Mouse (Mus musculus): ENCODE measurements around the gene Mcoln1. TPM values are rescaled to one million over a fixed set of nuclear protein-coding genes. Genes with fewer than 3 reads are reported as not detected.

Mcoln1 gene
- polyA plus RNA-seq (2015; fragmentation: Nextera tagmentation; extraction: Ambion mirVana), result 46.9 and 54.6 TPM in 2 replicates

GRCm38 (mm10) chr8:3500235-3501090 is at the start of gene Mcoln1:
TSS of gene Mcoln1 (plus strand) at chr8:3500457.
- Histone ChIP-seq H3K27me3 (ENCODE audit: insufficient read depth, low read length) (no peaks in the 10 kb centered on the region), H3K4me2 (ENCODE audit: low read length) (peak within 1 kb of the TSS; percentile 70), H3K27ac (peak within 1 kb of the TSS; percentile 79), H3K9me3 (replicated peaks; ENCODE audit: low read length) (no peaks in the 10 kb centered on the region), H3K36me3 (ENCODE audit: insufficient read depth, low read length) (peaks cover 14% of the 10 kb centered on the region), H3K4me3 (replicated peaks; ENCODE audit: low read depth, low read length) (peak within 1 kb of the TSS; percentile 83), H3K9ac (ENCODE audit: low read depth, low read length) (peak within 1 kb of the TSS; percentile 81), H3K4me1 (replicated peaks; ENCODE audit: insufficient read depth, low read length) (no peaks in the 10 kb centered on the region)
- ATAC-seq (replicated peaks; ENCODE audit: low FRiP score, low read depth) (peak; percentile 92), DNase-seq (ENCODE audit: low spot score) (peak; percentile 98)
- peak; percentile 27; the same call in 1 of the 2 replicates for TF ChIP-seq CTCF (IDR thresholded peaks at IDR 0.05; ENCODE audit: low read depth)
- under 1% methylated on average over 65 of the region's 70 CpGs for WGBS

DNA sequence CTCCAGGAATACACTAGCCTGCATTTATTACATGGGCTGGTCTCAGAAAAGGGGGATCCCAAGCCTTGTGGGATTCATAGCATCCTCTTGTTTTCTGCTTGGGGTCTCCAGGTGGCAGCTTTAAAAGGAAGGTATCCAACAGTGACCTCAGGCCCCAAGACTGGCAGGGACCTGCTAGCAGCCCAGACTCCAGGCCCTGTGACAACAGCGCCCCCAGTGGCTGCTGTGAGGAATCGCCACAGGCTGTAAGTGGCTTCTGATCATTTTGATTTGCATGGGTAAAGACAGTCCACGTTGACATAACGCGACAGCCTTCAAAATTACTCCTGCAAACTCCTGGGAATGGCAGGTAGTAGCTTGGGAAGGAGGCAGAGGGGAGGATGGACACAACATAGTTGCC is 49.6 kb upstream of the Mcoln1 start:
- Histone ChIP-seq H3K27ac (no peak overlapping the region), H3K4me3 (replicated peaks; ENCODE audit: low read depth, low read length) (no peak overlapping the region), H3K4me1 (replicated peaks; ENCODE audit: insufficient read depth, low read length) (no peaks in the 10 kb centered on the region), H3K27me3 (ENCODE audit: insufficient read depth, low read length) (no peaks in the 10 kb centered on the region), H3K36me3 (ENCODE audit: insufficient read depth, low read length) (peaks cover 71% of the 10 kb centered on the region), H3K9ac (ENCODE audit: low read depth, low read length) (no peak overlapping the region), H3K9me3 (replicated peaks; ENCODE audit: low read length) (no peaks in the 10 kb centered on the region), H3K4me2 (ENCODE audit: low read length) (no peak overlapping the region)
- peak; percentile 62 for DNase-seq (ENCODE audit: low spot score)
- peak; percentile 27; the same call in 1 of the 2 replicates for ATAC-seq (replicated peaks; ENCODE audit: low FRiP score, low read depth)
- peak; percentile 94 for TF ChIP-seq CTCF (IDR thresholded peaks at IDR 0.05; ENCODE audit: low read depth)
- WGBS, result 32% methylated on average over 5 of the region's 5 CpGs

DNA sequence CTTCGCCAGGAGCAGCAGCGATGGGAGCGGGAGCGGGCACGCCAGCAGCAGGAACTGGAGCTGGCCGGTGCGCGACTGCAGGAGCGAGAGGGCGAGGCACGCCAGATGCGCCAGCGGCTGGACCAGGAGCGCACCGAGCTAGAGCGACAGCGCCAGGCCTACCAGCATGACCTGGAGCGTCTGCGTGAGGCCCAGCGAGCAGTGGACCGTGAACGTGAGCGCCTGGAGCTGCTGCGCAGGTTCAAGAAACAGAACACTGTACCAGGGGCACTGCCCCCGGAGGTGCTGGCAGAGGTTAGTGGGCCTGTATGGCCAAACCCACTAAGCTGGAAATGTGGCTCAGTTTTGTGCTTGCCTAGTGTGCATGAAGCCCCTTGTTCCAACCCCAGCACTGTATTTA is 48.3 kb upstream of the Mcoln1 start:
- 87% methylated on average over 25 of the region's 25 CpGs for WGBS
- 0 out of 2 replicates have a peak, but pooled peaks have one; percentile 30 for ATAC-seq (replicated peaks; ENCODE audit: low FRiP score, low read depth)
- no peak overlapping the region for H3K9ac ChIP-seq (ENCODE audit: low read depth, low read length)
- no peaks in the 10 kb centered on the region for H3K9me3 ChIP-seq (replicated peaks; ENCODE audit: low read length)
- H3K36me3 ChIP-seq (ENCODE audit: insufficient read depth, low read length), result peaks cover 76% of the 10 kb centered on the region
- H3K27me3 ChIP-seq (ENCODE audit: insufficient read depth, low read length), result no peaks in the 10 kb centered on the region
- no peak overlapping the region for H3K27ac ChIP-seq
- H3K4me3 ChIP-seq (replicated peaks; ENCODE audit: low read depth, low read length), result no peak overlapping the region
- TF ChIP-seq CTCF (IDR thresholded peaks at IDR 0.05; ENCODE audit: low read depth), result no peak
- no peaks in the 10 kb centered on the region for H3K4me1 ChIP-seq (replicated peaks; ENCODE audit: insufficient read depth, low read length)
- H3K4me2 ChIP-seq (ENCODE audit: low read length), result no peak overlapping the region
- DNase-seq (ENCODE audit: low spot score), result no peak

DNA sequence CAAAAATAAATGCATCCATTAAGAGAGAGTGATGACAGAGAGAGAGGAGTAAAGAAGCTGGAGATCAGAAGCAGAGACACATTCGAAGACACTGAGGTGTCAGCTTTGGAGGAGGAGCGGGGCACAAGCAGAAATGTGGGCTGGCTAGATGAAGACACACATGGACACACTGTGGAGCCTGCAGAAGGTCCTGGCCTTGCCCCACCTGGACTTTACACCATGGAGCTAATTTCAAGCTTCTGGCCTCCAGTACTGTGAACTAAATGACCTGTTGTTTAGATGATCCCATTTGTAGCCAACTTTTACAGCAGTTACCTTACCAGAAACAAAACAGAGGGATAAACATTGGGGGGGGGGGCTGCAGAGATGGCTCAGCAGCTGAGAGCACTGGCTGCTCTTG is 37.0 kb upstream of the Mcoln1 start:
- Histone ChIP-seq H3K4me3 (replicated peaks; ENCODE audit: low read depth, low read length) (no peak overlapping the region), H3K36me3 (ENCODE audit: insufficient read depth, low read length) (no peaks in the 10 kb centered on the region), H3K27me3 (ENCODE audit: insufficient read depth, low read length) (no peaks in the 10 kb centered on the region), H3K4me2 (ENCODE audit: low read length) (no peak overlapping the region), H3K9me3 (replicated peaks; ENCODE audit: low read length) (no peaks in the 10 kb centered on the region), H3K27ac (no peak overlapping the region), H3K4me1 (replicated peaks; ENCODE audit: insufficient read depth, low read length) (no peaks in the 10 kb centered on the region; the same call in 1 of the 2 replicates), H3K9ac (ENCODE audit: low read depth, low read length) (no peak overlapping the region)
- ATAC-seq (replicated peaks; ENCODE audit: low FRiP score, low read depth) (no peak), DNase-seq (ENCODE audit: low spot score) (no peak)
- TF ChIP-seq CTCF (IDR thresholded peaks at IDR 0.05; ENCODE audit: low read depth), result no peak
- 78% methylated on average over 2 of the region's 2 CpGs for WGBS

- Histone ChIP-seq H3K4me1 (replicated peaks; ENCODE audit: insufficient read depth, low read length) (no peaks in the 10 kb centered on the region; the same call in 1 of the 2 replicates), H3K27me3 (ENCODE audit: insufficient read depth, low read length) (no peaks in the 10 kb centered on the region), H3K9me3 (replicated peaks; ENCODE audit: low read length) (no peaks in the 10 kb centered on the region), H3K4me3 (replicated peaks; ENCODE audit: low read depth, low read length) (no peak overlapping the region), H3K9ac (ENCODE audit: low read depth, low read length) (no peak overlapping the region), H3K4me2 (ENCODE audit: low read length) (no peak overlapping the region), H3K27ac (no peak overlapping the region), H3K36me3 (ENCODE audit: insufficient read depth, low read length) (no peaks in the 10 kb centered on the region)
- 46% methylated on average over 5 of the region's 5 CpGs for WGBS
- TF ChIP-seq CTCF (IDR thresholded peaks at IDR 0.05; ENCODE audit: low read depth), result peak; percentile 77
- peak; percentile 50; the same call in 1 of the 2 replicates for ATAC-seq (replicated peaks; ENCODE audit: low FRiP score, low read depth)
- peak; percentile 79 for DNase-seq (ENCODE audit: low spot score)
These were observed 35.9 kb upstream of the Mcoln1 start for GRCm38 (mm10) chr8:3464309-3464708.

DNA sequence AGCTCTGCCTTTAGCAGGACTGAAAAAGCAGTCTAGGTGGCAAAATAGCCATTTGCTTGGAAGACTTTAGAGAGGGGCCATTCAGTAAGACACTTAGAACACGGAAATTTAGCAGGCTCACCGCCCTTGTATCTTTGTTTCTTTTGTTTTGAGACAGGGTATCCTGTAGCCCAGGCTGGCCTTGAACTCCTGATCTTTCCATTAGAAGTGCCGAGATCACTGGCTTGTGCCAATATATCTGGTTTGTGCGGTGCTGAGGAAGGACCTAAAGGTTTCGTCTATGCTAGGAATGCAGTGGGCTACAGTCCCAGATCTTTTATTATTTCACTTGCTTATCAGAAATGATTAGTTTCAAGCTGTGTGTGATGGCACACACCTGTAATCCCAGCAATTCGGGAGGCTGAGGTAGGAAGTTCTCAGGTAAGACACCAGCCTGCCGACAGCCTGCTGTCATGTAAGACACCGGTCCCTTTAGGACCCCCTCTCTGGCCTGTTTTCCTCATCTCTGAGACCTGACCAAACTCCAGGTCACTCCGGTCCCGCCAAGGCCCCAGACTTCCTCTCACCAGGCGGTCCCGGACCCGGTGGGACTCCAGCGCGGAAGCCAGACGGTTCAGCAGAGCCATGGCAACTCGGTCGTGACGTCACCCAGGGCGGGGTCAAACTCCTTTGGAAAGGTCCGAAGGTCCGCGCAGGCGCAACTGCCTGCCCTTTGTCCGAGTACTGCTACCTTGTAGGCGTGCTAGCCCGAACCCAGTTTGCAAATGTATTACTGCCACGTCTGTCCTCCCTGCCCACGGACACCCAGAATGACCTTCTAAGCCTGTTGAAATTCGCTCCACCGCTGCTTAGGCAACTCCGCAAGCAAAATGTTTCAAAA is 33.0 kb upstream of the Mcoln1 start, which contains the start of gene Pex11g:
TSS of gene Pex11g (minus strand) at position 675 of the 880 bp plus-strand sequence.
- peak within 1 kb of the TSS; percentile 59 for H3K4me2 ChIP-seq (ENCODE audit: low read length)
- peak; percentile 96 for ATAC-seq (replicated peaks; ENCODE audit: low FRiP score, low read depth)
- H3K9me3 ChIP-seq (replicated peaks; ENCODE audit: low read length), result no peaks in the 10 kb centered on the region
- H3K4me1 ChIP-seq (replicated peaks; ENCODE audit: insufficient read depth, low read length), result no peaks in the 10 kb centered on the region; the same call in 1 of the 2 replicates
- H3K9ac ChIP-seq (ENCODE audit: low read depth, low read length), result peak within 1 kb of the TSS; percentile 62
- H3K4me3 ChIP-seq (replicated peaks; ENCODE audit: low read depth, low read length), result peak within 1 kb of the TSS; percentile 39
- WGBS, result 5% methylated on average over 32 of the region's 32 CpGs
- no peak for TF ChIP-seq CTCF (IDR thresholded peaks at IDR 0.05; ENCODE audit: low read depth)
- H3K36me3 ChIP-seq (ENCODE audit: insufficient read depth, low read length), result no peaks in the 10 kb centered on the region
- H3K27me3 ChIP-seq (ENCODE audit: insufficient read depth, low read length), result no peaks in the 10 kb centered on the region
- H3K27ac ChIP-seq, result peak within 1 kb of the TSS; percentile 70; the same call in 1 of the 2 replicates
- peak; percentile 97 for DNase-seq (ENCODE audit: low spot score)
